Mouse (Mus musculus): ENCODE data around the gene Krt36.

Gene Krt36

DNA sequence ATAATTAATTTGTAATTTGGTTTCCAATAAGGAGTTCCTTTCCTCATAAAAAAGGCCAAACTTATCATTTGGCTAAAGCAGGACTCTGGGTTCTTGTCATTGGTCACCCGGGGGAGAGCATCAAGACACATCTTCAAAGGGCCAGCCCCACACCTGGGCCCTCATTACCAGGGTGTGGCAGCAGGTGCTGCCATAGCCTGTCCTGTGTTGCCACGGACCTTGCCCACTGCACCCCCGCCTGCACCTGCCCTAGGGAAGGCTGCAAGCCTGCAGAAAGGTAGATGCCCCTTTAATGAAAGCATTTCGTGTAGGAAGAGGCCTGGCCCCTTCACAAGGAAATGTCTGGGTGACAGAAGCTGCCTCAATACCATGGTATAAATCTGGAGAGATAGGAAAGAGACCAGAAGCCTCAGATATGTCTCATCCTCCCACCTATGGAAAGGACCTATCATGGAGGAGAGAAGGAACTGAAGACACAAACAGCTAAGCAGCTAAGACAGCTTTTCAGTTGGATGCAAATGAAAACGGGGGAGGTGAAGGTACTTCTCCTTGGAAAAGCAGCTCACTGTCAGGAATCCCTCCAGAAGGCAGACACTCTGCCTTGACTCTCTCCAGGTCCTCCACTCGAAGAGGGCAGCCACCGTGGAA, 16.9 kb downstream of the Krt36 start:
- no peak for DNase-seq (ENCODE audit: low read depth)

GRCm38 (mm10) chr11:100087861-100088260, 17.6 kb downstream of the Krt36 start, which contains the start of gene Krt32:
Gene Krt32 (minus strand): TSS chr11:100088226.
- DNase-seq (ENCODE audit: low read depth), result no peak

- no peak for DNase-seq (ENCODE audit: low read depth)
Measured at GRCm38 (mm10) chr11:100073873-100074272, 31.6 kb downstream of the Krt36 start.

- DNase-seq (ENCODE audit: low read depth), result no peak
Measured at GRCm38 (mm10) chr11:100067293-100068036, 38.0 kb downstream of the Krt36 start.

DNA sequence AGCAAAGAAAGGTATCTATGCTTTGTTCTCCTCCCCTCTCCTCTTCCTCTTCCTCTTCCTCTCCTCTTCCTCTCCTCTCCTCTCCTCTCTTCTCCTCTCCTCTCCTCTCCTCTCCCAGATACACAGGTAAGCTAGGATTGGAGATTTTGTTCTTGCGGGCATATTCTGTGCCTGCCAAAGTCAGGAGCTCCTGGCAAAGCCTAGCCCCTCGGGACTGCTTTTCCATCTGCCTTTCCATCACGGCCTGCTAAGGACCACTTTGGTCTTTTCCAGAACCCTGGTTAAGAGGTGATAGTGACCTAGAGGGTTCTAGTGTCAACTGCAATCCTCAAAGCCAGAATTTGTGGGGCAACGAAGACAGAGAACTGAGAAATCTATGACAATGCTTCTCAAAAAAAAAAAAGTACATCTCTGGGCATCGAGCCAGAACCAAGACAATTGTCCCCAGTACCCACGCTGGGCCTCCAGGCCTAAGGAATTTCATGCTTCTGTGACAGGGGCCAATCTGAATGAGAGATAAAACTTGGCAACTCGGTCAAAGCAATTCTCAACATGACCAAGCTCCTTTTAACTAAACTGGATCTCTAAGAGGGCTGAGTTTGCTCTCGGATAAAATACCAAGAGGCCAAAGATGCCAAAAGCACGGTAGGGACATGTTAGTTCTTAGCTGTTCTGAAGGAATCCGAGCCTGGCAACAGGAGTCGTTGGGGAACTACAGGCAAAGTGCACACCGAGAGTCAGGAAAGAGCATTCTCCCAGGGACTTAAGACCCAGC, 39.0 kb downstream of the Krt36 start:
- DNase-seq (ENCODE audit: low read depth), result no peak

- DNase-seq (ENCODE audit: low read depth), result no peak
Measured at GRCm38 (mm10) chr11:100058875-100059274, 46.6 kb downstream of the Krt36 start.

GRCm38 (mm10) chr11:100055686-100056655, 49.5 kb downstream of the Krt36 start:
- no peak for DNase-seq (ENCODE audit: low read depth)

All from naive thymus-derived CD4-positive, alpha-beta T cell, adult 2 months (primary cell).